Mouse (Mus musculus): ENCODE measurements at regions not wholly inside any gene's neighbourhood (a gene's known extent, or its start where the extent isn't known, plus 50 kb on each side); places are given as distances from the start of the nearest gene placed in this dataset.
A peak's percentile ranks its signal among the peaks of the same experiment; 100 is the strongest.

DNA sequence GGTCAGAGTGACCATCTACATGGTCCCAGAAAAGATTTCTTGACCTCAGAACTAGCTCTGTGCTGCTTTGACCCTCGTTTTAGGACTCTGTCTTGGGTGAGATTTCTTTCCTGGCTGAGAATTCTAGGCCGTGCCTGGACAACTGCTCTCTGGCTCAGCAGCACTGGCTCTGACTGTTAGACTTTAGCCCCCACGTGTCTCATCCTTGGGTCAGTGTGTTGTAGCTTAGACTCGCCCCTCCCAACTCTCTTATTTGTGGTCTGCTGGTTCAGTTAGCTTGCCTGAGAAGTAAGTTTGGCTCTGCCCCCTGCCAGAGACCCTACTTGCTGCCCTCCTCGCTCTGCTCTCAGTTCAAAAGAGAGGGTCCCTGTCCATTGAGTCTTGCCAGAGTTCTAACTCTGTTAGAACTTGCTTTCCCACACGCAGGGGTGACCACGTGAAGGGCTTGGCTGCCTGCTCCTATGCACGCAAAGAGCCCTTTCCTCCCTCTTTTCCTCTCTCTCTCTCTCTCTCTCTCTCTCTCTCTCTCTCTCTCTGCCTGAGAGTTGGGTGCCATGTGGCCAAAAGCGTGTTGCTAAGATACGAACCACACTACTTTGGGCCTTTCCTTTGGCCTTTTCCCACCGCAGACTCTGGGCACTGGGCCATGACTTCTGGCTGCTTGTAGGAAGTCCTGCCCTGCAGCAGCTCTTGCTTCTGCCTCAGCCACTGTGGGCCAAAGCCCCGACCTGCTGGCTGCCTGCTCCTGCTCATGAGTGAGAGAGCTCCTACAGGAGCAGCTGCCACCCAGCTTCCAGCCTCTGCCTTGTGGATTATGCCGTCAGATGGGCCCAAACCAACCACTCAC lies 344.2 kb upstream of the Amot start:
- DNase-seq: peak; percentile 31

DNA sequence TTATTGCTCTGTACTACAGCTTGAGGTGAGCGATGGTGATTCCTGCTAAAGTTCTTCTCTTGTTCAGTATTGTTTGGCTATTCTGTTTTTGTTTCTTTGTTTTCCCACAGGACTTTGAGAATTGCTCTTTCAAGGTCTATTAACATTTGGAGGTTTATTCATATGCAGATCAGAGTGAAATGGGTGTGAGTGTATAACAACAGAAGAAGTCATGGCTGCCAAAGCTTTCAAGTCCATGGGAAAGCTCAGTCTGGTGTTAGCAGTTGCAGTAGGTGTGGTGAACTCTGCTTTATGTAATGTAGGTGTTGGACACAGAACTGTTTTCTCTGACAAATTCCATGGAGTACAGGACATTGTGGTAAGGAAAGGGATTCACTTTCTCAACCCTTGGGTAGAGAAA lies 328.1 kb upstream of the Amot start:
- DNase-seq: no peak

DNA sequence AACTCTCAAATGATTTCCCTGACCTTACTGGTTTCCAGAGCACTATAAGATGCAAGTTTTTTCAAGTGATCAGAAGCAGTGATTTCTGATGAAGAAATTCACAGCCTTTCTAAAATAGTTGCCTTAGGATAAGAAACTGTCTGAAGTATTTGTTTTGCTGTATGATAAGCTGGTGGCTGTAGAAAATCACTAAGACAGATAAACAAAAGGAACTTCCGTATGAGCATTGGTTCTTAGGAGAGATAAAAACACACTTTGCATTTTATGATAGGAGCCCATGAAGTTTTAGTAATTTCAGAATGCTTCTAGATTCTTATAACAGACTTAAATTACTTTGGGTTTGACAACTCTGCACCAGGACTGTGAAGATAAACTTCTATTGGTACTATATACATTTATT lies 308.0 kb upstream of the Amot start:
- no peak for DNase-seq
